Mouse (Mus musculus): ENCODE results near the gene Ptprq.

DNA sequence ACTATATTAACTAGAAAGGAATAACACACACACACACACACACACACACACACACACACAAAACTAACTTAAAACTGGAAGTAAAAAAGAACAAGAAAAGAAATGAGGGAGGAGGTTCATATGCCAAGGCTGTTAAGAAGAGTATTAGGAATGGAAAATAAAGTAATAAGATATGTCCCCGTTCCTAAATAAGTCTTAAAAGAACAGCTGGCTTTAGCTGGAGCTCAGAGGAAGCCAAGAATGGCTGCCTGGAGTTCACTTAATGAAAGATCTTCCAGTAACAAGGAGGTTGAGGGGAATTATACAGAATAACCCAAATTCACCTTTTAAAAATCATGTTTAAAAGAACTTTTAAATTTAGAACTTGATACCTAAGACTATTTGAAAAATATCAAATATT is 93.2 kb downstream of the Ptprq start:
- TF ChIP-seq CTCF (IDR thresholded peaks at IDR 0.05; ENCODE audit: control insufficient read depth, insufficient read depth, insufficient read length) (no peak), MYOD1 (IDR thresholded peaks at IDR 0.05; ENCODE audit: control insufficient read depth, insufficient read length, low read depth) (no peak), MAX (IDR thresholded peaks at IDR 0.05) (no peak), USF1 (IDR thresholded peaks at IDR 0.05; ENCODE audit: low read depth) (no peak)

Data from C2C12 (cell line).